Mouse (Mus musculus) cerebellum, adult 9-11 months (tissue): ENCODE measurements at regions not wholly inside any gene's neighbourhood (a gene's known extent, or its start where the extent isn't known, plus 50 kb on each side); places are given as distances from the start of the nearest gene placed in this dataset.
A peak's percentile ranks its signal among the peaks of the same experiment; 100 is the strongest.

Experiments used
- DNase-seq: peaks from one replicate; pipeline ENCODE4 v3.0.0; 2022

DNA sequence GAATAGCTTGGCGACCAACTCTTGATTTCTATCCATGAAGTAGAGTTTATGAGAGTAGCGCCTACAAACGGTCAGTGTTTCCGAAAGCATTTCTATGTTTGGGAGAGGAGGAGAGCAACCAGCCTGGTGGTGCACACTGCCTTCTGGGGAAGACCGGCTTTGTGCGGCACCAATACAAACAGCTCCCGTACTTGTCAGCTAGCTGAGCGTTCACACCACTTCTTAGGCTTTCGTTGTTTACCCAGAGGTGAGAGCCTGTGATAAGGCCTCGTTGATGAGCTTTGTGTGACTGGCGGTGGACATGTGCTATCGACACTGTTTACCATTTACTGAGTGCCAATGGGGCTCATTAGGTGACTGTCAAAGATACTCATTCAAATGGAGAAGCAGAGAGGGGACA is 162.0 kb downstream of the Chic2 start:
- no peak for DNase-seq

DNA sequence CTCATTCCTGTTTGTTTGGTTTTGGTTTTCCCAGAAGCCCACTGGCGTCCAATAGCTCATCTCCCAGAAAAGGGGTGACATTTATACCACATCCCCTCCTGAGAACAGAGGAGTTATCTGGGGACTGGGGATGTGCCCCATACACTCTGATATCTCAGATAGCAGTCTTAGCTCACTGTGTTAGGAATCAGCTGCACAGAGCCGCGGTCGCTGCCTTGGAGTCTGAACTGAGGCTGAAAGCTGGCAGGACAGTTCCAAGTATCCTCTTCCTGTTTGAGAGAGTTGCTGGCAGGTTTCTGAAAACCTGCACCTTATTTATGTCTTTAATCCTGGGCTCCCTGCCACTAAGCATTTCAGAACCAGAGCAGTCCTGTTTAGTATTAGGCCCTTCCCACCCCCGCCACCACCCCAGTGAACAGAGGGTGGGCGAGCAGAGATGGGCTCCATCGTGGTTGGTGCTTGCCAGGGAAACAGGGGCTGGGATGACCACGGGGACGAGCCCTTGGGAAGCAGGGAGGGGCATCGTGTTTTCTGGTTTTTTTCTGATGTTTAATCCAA is 163.8 kb downstream of the Chic2 start:
- DNase-seq, result no peak

DNA sequence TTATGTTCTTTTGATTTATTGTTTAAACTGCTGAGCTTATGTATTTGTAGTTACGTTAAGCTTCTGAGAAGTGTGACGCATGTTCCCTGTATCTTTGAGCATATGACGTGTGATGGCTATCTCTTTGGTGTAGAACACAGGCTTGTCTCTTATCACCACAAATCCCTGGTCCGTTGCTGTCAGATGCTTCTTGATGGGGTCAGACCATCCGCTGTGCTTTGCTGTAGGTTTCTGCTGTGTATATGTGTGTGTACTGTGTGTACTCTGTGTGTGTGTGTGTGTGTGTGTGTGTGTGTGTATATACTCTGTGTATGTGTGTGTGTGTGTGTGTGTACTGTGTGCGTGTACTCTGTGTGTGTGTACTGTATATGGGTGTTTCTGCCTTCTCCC is 164.5 kb downstream of the Chic2 start:
- DNase-seq, result no peak

DNA sequence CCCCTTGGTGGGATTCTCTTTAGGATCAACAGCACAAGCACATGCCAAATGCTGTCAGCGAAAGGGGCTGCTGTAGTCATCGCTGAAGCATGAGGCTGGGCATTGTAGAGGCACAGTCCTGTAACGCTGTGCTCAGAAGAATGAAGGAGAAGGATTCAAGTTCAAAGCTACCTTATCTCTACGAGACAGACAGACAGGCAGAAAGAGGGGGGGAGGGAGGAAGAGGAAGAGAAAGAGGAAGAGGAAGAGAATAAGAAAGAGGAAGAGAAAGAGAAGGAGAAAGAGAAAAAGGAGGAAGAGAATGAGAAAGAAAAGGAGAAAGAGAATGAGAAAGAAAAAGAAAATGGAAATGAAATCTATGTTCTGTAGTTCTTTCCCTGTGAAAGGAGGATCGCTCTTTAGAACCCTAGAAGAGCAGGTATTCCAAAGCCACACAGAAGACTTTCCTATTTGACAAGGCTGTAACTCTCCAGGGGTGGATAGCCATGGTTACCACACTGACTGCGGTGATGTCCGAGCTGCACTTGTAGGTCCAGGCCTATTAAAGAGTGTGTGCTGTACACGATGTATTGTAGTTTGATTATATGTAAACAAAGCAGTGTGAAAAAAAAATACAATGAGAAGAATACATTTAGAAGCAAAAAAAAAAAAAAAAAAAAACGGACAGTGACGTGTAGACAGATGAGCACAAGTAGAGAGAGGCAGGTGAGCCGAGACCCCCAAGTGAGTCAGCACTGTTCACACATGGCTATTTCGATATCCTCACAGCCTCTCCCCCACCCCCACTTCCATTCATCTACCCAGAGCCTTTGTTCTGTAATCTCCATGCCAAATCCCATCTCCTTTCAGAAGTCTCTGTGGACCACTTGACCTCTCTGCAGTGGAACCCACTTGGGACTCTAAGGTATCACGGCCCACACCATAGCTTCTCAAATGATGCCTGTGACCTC is 165.2 kb downstream of the Chic2 start:
- DNase-seq, result no peak

DNA sequence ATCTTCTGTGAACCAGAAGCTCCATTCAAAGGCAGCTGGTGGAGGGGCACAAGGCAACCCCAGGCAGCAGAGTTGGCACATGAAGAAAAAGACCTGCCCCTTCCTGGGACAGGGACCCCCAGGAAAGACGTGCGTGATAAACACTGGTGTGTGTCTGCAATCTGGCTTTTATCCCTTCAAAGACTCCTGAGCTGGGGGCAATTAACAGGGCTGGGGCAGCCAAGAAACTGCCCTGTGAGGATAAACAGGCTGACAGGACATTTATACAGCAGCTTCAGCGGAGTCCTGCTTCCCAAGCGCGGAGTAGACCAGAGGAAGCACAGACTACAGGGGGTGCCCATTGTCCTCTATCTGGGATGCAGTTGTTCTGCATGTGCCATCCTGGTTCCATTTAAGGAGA is 167.0 kb downstream of the Chic2 start:
- no peak for DNase-seq

DNA sequence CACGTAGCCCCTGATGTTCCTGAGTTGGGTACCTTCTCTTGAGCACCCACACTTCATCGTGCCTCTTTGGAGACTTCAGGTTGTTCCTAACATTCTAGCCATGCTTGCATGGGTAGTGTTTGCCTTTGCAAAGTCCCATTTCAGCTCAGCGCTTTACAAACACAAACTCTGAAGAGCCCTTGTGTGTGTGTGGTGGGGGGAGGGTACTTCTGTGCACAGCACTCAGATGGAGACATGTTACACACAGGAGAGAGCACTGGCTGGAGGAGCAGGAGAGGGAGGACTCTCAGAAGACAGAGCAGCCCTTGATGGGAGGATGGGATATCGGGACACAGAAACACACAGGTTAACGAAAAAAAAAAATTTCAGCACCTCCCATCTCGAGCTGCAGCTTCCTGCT is 167.4 kb downstream of the Chic2 start:
- no peak for DNase-seq

DNA sequence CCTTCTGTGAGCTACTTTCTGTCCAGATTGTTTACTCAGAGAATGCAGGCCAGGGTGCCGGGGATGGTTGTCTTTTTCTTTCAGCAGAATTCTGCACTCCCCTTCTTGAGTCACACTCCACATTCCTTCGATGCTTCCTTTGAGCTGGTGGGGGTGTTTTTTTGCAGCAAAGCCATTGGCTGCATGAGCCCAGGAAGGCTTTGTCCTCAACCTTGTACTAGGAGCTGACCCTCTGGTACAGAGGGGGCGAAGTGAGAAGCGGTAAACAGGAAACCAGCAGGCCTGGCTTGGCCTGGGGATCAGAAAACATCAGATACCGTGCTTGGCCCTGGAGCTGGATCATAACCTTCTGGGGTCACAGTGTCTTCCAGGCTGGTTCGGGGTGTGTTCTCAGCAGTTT is 169.9 kb downstream of the Chic2 start:
- DNase-seq, result no peak

DNA sequence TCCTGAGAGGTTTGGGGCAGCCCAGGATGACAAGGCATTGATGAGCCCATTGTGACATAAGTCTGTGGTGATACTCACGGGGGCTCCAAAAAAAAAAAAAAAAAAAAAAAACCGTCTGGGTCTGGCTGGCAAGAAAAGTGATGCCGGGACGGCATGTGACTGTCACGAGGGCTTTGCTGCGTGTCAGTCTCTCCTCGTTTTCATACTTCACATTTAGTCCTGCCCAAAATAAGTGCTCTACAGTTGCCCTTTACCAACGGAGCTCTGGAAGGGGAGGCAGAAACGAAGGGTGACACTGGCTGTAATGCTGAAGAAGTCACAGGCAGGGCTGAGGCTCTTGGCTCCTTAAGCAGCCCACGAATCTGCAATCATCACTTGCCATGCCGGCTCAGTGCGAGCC is 167.9 kb upstream of the Lnx1 start:
- DNase-seq, result no peak

DNA sequence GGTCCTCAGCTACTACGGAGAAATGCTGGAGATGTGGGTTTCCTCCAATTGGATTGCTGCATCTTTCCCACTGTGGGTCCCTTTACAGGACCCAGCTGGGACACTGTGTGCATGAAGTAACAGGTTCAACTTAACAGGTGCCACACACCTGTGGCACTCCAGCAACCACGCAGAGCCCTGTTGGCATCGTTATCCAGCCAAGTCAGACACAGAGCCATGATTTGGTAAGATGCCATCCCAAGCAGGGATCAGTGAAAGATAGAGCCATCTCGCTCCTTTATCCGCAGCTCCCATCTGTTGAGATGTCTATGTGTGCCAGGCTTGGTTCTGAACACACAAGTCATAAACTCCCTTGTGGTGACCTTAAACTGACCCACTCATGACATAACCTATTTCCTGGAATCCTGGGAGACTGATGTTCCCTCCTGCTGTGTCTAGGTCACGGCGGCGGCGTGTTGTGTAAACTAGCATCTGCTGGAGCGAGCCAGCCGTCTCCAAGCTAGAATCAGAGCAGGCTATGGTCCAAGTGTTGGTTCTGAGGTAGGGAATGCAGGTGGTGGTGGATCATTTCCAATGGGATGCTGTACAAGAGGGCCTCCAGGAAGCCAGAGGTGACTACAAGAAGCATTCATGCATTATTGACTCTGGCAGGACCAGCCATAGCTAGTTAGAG is 164.5 kb upstream of the Lnx1 start:
- DNase-seq, result peak; percentile 8

DNA sequence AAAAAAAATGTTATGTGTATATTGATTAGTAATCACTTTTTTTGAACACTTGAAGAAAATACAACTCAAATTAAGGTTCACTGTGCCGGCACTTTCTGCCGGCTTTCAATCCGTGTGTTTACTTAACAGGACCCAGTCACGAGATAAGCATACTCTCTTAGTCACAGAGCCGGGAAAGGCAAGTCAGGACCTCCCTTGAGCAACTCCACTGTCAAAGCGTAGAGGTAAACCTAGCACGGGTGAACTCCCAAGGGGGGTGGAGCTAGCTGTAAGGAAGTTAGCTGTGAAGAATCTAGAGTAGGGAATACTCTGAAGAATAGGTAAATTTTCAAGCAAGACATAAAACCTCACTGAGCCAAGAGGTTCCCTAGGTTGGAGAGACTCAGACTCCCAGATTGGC is 164.0 kb upstream of the Lnx1 start:
- no peak for DNase-seq

DNA sequence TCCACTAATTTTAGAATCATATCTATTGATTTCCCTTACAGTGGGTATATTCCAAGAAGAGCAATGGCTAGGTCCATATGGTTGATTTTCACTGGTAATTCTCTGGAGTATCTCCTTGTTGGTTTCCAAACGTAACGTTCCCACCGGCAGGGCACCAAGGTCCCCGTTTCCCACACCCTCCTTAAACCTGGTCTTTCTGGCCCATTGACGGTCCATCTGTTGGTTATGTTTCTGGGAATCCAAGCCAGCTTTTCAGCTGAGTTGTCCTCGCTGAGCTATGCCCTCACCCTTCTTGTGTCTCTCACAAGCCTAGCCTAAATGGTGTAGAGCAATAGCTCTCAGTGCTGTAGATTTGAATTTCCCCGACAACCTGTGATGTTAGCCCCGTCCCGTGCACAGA is 162.7 kb upstream of the Lnx1 start:
- DNase-seq, result no peak

DNA sequence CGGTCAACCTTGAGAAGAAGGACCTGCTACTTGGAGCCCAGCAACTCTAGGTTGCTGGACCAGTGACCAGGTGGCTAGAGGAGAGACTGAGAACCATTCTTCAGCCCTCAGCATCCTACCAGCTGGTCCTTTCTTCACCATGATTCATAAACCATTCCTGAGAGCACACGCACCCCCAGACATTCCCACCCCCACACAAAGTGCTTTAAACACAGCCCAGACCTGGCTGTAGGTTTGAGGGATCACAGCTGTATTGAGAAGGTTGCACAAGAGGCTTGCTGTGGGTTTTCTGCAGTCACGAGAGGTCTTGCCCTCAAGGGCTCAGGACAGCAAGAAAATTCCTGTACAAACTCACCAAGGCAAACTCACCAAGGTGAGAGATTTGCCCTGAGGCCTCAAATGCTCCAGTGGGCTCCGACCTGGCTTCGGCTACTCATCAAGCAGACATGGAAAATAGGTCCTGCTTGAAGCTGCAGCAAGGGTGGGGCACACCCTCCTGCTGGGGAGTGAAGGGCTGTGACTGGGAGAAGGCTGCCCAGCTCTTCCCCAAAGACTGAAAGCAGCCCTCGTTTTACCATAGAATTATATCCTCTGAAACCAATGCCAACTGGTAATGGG is 161.9 kb upstream of the Lnx1 start:
- DNase-seq, result no peak

DNA sequence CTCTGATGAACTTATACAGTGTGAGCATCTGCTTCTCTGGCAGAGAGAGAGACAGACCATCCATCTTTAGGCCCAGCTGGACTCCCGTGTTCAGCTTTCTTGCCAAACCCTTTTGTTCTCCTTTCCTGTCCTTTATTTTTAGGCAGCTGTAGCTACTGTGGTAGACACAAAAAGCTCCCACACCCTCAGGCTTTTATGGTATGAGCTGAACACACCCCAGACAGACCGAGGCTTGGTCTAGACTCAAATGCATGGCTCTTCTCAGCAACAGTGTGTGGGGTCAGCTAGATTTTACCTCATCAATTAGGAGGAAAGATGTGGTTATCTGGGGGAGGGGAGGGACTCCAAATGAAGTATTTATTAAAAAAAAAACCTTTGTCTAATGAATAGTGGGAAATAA is 158.6 kb upstream of the Lnx1 start:
- no peak for DNase-seq

DNA sequence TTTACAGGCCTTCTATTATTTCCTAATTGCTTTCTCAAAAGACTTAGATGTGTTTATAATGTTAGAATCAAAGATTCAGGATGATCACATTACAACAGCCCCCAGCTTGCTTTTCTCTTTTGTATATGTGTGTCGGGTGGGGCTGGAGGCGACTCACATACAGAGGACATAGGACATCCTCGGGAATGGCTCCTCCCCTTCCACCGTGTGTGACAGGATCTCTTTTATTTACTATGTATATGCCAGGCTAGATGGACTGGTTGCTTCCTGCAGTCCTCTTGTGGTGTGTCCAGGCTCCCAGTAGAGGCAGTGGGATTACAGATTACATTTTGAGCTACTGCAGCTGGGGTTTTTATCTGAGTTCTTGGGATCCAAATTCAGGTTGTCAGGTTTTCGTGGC is 155.1 kb upstream of the Lnx1 start:
- DNase-seq, result no peak

DNA sequence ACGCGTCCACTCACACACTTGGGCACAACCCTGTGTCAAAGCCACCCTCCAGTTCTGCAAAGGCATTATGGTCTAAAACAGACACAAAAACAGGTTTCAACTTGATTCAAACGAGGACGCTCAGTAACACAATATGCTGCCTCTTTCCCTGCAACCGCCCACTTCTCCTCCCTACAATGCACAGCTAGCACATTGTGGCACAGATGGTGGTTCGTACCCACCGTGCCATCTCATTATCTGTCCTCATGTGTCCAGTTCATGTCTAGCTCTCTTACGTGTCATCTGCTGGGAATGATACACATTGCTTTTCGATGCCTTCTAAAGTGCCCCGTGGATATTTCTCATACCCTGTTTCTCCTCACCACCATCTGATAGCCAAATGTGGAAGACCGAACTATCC is 154.4 kb upstream of the Lnx1 start:
- no peak for DNase-seq

DNA sequence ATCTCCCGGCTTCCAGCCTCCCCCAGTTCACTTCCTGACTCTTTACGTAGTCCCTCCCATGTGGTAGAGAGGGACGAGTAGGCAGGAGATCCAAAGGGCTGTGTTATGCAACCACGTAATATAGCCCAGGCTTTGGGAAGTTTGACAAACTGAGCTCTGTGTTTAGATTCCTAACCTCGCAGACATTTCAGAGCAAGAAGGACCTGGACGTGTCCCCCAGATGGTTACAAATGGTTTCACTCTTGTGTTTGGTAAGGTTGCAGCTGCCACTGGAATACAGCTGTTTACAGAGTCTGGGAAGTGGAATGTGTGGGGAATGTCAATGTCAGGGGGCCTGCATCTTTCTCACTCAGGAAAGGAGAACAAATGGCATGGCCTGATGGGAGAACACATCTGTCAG is 145.1 kb upstream of the Lnx1 start:
- DNase-seq, result no peak

DNA sequence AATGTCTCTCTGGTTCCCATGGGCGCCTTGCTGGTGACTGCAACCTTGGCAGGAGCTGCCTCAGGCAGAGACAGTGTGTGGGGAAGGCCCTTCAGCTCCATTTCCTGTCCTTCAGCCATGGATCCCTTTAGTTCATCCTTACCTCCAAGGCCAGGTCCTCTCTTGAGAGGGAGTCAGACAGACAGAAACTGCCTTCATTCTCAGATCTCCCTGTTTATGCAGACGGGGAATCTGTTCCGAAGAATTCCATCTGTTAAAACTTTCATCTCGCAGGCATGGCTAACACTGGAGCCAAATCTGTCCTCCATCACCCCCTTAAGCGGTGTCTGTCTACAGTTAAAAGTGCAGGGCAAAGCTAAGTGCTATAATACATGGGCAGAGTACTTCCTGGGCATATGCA is 144.0 kb upstream of the Lnx1 start:
- DNase-seq, result no peak

DNA sequence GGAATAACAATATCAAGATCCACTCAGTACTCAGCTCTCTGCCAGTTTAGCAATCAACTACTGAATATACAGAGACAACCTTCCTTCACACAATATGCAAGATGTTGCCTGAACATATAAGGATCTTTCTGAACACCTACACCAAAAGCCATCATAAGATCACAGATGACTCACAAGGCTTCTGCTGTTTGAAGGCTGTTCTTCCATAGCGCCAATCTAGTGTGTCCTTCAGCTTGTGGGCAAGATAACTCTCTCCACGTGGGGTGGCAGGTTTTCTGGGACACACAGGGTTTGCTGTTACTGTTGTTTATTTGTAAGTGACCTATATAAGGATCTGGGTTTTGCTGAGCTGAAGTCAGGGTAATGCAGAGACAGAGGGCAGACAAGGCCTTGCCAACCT is 131.7 kb upstream of the Lnx1 start:
- no peak for DNase-seq

DNA sequence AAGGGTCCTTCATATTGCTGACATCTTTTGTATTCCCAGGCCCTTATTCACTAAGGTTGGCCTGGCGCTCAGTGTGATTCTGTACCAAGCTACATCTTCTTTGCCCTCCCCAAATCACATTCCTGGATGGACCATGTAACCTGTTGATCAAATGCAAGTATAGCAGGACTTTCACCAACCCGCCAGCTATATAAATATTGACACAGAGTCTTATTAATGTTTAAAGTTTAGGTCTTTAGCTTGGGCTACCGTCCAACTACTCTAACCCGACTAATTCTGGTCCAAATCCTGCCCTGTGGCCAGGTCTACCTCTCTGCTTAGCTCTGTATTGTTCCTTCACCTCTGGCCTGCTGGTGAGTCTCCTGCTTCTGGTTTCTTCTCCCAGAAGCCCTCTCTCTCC is 131.2 kb upstream of the Lnx1 start:
- DNase-seq, result no peak

DNA sequence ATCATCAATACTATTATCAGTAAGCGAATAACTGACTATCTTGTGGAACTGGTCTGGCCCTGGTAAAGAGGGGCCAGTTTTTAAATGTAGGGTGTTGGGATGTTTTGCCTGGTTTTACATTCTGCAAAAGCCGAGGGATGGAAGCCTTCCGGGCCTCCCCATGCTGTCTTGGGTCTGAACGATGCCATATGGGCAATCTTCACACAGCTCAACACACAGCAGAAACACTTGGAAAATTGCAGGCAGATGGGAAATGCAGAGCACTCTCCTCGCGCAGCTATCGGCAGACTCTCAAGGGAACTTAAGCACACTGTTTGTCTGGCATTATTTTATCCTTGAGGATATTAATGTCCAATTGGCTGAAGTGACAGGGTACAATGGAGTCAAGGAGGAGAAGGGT is 129.3 kb upstream of the Lnx1 start:
- no peak for DNase-seq

DNA sequence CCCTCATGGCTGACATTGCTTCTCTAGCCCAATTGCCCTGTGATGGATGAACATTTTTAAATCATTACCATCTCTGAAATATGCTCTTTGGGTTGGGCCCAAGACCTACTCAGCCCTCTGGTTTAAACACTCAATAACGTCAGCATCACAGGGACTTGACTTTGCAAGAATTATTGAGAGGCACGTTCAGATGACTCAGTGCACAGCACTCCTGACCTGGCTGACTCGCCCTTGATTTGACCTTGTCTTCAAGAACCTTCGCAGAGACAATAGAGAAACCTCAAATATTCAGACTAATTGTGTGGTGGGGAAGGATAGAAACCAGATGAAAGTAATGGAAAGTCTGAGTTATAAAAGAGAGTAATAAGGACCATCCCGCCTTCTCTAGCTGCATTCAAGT is 127.9 kb upstream of the Lnx1 start:
- no peak for DNase-seq

DNA sequence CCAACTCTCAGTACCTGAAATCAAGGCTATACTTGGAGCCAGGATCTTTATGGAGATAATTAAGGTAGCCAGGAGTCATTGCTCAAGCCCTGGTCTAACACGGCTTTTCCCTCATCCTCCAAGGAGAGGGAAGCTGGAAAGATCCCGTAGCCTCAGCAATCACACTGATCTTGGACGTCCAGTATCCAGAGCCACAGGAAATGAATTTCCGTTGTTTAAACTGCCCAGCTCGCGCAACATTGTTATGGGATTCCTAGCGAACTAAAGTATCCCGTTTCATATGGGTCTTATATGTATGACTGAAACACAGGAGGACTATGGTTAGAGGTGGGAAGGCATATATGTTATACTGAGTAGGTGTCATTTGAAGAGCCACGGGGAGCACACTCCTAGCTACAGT is 126.3 kb upstream of the Lnx1 start:
- no peak for DNase-seq

DNA sequence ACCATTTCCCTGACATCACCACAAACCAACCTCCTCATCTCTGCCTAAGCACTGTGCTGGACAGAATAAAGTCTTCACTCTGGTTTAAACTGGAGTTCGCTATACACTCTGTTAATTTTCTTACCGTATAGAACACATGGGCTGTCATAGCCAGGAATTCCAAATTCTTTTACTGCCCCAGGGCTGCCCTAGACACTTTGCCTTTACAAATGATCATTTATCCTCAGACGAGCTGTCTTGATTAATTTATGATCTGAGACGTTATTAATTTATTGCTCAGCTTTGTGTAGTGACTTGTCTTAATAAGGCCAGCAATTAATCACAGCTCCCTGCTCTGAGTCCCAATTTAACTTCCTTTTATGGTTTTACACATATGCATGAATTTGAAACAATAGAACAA is 125.2 kb upstream of the Lnx1 start:
- DNase-seq, result no peak
